Mouse (Mus musculus): Measurements from ENCODE around the gene Ntpcr. TPM values are rescaled to one million over a fixed set of nuclear protein-coding genes. Genes with fewer than 3 reads are reported as not detected.

Ntpcr gene
- total and polyA plus RNA-seq, 3 experiments: 40.0 to 45.3 TPM; not detected in 1

DNA sequence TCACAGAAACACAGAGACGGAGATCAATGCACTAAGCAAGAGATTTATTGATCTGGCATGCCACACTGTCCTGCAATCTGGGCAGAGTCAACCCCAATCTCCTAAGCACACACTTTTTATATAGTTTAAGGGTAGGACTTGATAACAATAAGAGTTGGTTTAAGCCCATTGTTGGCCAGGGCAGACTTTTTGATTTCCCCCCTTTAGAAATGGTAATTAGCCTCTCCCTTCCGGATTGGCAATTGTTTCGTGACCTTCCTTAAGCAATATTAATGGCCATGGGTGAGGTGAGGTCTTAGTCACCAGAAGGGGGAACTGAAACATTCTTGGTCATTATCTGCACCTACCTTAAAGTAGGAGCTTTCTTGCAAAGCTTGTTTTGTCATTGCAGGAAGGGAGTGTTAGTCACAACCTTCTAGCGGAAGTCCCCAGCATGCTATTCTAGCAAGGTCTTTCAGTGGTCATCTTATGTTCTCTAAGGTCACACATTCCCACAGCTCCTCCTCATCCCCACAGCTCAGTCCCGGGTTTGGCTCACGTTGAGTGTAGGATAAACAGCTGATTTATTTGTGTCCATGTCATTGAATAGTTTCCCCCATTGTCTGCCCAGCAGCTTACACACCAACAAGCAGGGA, 30.3 kb upstream of the Ntpcr start:
- Histone ChIP-seq H3K9me3 (replicated peaks; ENCODE audit: insufficient read depth, low read length) (no peaks in the 10 kb centered on the region), H3K27ac (ENCODE audit: control insufficient read depth, low read depth, low read length) (no peak overlapping the region), H3K4me1 (ENCODE audit: control insufficient read depth in 1 of 2, insufficient read depth in 2 of 2, low read length in 2 of 2) (no peaks in the 10 kb centered on the region), H3K27me3 (ENCODE audit: control insufficient read depth in 1 of 2, insufficient read depth in 2 of 2, low read length in 2 of 2) (no peaks in the 10 kb centered on the region), H3K9ac (ENCODE audit: control insufficient read depth, low read depth, low read length, poor library complexity, severe bottlenecking) (no peak overlapping the region), H3K4me3 (ENCODE audit: control insufficient read depth in 1 of 2, insufficient read depth in 1 of 2, low read depth in 2 of 2, low read length in 2 of 2) (no peak overlapping the region), H3K36me3 (ENCODE audit: control insufficient read depth in 1 of 2, insufficient read depth in 2 of 2, low read length in 2 of 2) (no peaks in the 10 kb centered on the region), H3K79me2 (ENCODE audit: control insufficient read depth, insufficient read depth, low read length, poor library complexity) (no peaks in the 10 kb centered on the region)
- TF ChIP-seq MAX (IDR thresholded peaks at IDR 0.05; ENCODE audit: low read length): no peak
- no peak for TF ChIP-seq MAFK (IDR thresholded peaks at IDR 0.05; ENCODE audit: borderline replicate concordance, low read depth, low read length)
- no peak for TF ChIP-seq KAT2A (conservative IDR thresholded peaks at IDR 0.05; ENCODE audit: low read depth, low read length)
- TF ChIP-seq JUND (IDR thresholded peaks at IDR 0.05; ENCODE audit: low read depth, low read length): no peak
- no peak for TF ChIP-seq MXI1 (IDR thresholded peaks at IDR 0.05; ENCODE audit: low read depth, low read length)
- TF ChIP-seq POLR2A (IDR thresholded peaks at IDR 0.05; ENCODE audit: control insufficient read depth in 1 of 2, insufficient read depth in 1 of 2, low read depth in 1 of 2, low read length in 2 of 2, poor library complexity in 1 of 2): no peak
- TF ChIP-seq CHD2 (IDR thresholded peaks at IDR 0.05; ENCODE audit: low read length): no peak
- no peak for TF ChIP-seq ZNF384 (IDR thresholded peaks at IDR 0.05; ENCODE audit: low read depth, low read length)
- no peak for TF ChIP-seq SMC3 (IDR thresholded peaks at IDR 0.05; ENCODE audit: low read depth, low read length)
- no peak for TF ChIP-seq UBTF (IDR thresholded peaks at IDR 0.05; ENCODE audit: borderline replicate concordance, insufficient read depth, low read depth, low read length)
- no peak for DNase-seq (ENCODE audit: low read depth, low spot score)

GRCm38 (mm10) chr8:125700407-125700806, 29.4 kb upstream of the Ntpcr start:
- no peaks in the 10 kb centered on the region for H3K9me3 ChIP-seq (replicated peaks; ENCODE audit: insufficient read depth, low read length)
- H3K27me3 ChIP-seq (ENCODE audit: control insufficient read depth in 1 of 2, insufficient read depth in 2 of 2, low read length in 2 of 2): no peaks in the 10 kb centered on the region
- no peak for TF ChIP-seq TAL1 (IDR thresholded peaks at IDR 0.05; ENCODE audit: low read length)
- no peak for TF ChIP-seq MXI1 (IDR thresholded peaks at IDR 0.05; ENCODE audit: low read depth, low read length)
- TF ChIP-seq MAZ (IDR thresholded peaks at IDR 0.05; ENCODE audit: low read depth, low read length): no peak
- no peak for TF ChIP-seq UBTF (IDR thresholded peaks at IDR 0.05; ENCODE audit: borderline replicate concordance, insufficient read depth, low read depth, low read length)
- TF ChIP-seq SIN3A (IDR thresholded peaks at IDR 0.05; ENCODE audit: low read length): no peak
- TF ChIP-seq USF2 (IDR thresholded peaks at IDR 0.05; ENCODE audit: borderline replicate concordance in 1 of 2, insufficient read depth in 1 of 2, low read depth in 1 of 2, low read length in 2 of 2): no peak
- no peak for TF ChIP-seq GATA1 (IDR thresholded peaks at IDR 0.05; ENCODE audit: low read depth, low read length)
- no peak for TF ChIP-seq POLR2AphosphoS2 (IDR thresholded peaks at IDR 0.05; ENCODE audit: low read length)
- TF ChIP-seq BHLHE40 (IDR thresholded peaks at IDR 0.05; ENCODE audit: borderline replicate concordance, low read depth, low read length): no peak
- TF ChIP-seq SMC3 (IDR thresholded peaks at IDR 0.05; ENCODE audit: low read depth, low read length): no peak
- no peak for TF ChIP-seq RAD21 (IDR thresholded peaks at IDR 0.05; ENCODE audit: low read depth, low read length)
- no peak for TF ChIP-seq CHD1 (IDR thresholded peaks at IDR 0.05; ENCODE audit: low read depth, low read length)
- no peak for TF ChIP-seq TCF12 (IDR thresholded peaks at IDR 0.05; ENCODE audit: low read depth, low read length)
- TF ChIP-seq ZKSCAN1 (IDR thresholded peaks at IDR 0.05; ENCODE audit: low read depth, low read length): no peak
- no peak for TF ChIP-seq MEF2A (IDR thresholded peaks at IDR 0.05; ENCODE audit: extremely low read depth, insufficient replicate concordance, low read depth, low read length, poor library complexity, severe bottlenecking)
- DNase-seq (ENCODE audit: low read depth, low spot score): no peak
- no peaks in the 10 kb centered on the region for H3K36me3 ChIP-seq (ENCODE audit: control insufficient read depth in 1 of 2, insufficient read depth in 2 of 2, low read length in 2 of 2)
- no peaks in the 10 kb centered on the region for H3K4me1 ChIP-seq (ENCODE audit: control insufficient read depth in 1 of 2, insufficient read depth in 2 of 2, low read length in 2 of 2)
- no peak overlapping the region for H3K4me3 ChIP-seq (ENCODE audit: control insufficient read depth in 1 of 2, insufficient read depth in 1 of 2, low read depth in 2 of 2, low read length in 2 of 2)
- no peak overlapping the region for H3K9ac ChIP-seq (ENCODE audit: control insufficient read depth, low read depth, low read length, poor library complexity, severe bottlenecking)
- no peak overlapping the region for H3K27ac ChIP-seq (ENCODE audit: control insufficient read depth, low read depth, low read length)
- H3K79me2 ChIP-seq (ENCODE audit: control insufficient read depth, insufficient read depth, low read length, poor library complexity): no peaks in the 10 kb centered on the region

All from MEL (cell line).